Mouse (Mus musculus): Measurements from ENCODE around the gene Fgf23. TPM values are rescaled to one million over a fixed set of nuclear protein-coding genes. Genes with fewer than 3 reads are reported as not detected.
A peak's percentile ranks its signal among the peaks of the same experiment; 100 is the strongest.

Gene Fgf23
- polyA plus RNA-seq, 1 experiment from 2014 or later = 0.18 TPM

GRCm38 (mm10) chr6:127105107-127105506 is 32.4 kb downstream of the Fgf23 start:
- H3K9me3 ChIP-seq (ENCODE audit: control insufficient read depth, low read length) = no peaks in the 10 kb centered on the region
- H3K4me2 ChIP-seq (ENCODE audit: low read length) = no peak overlapping the region
- ATAC-seq (ENCODE audit: insufficient number of reproducible peaks, insufficient read depth, low FRiP score, low read depth) = no peak
- H3K4me3 ChIP-seq (ENCODE audit: control insufficient read depth in 1 of 2, insufficient read depth in 1 of 2, low read depth in 1 of 2, low read length in 2 of 2) = no peak overlapping the region
- H3K27me3 ChIP-seq (ENCODE audit: control insufficient read depth, insufficient read depth, low read length) = no peaks in the 10 kb centered on the region
- peaks cover 7 to 19% of the 10 kb centered on the region in 2 experiments for H3K4me1 ChIP-seq (ENCODE audit: control insufficient read depth in 2 of 2, insufficient read depth in 2 of 2, low read length in 2 of 2)
- 62% methylated on average over 6 of the region's 6 CpGs for WGBS
- H3K9ac ChIP-seq (ENCODE audit: low read length) = no peak overlapping the region
- no peak overlapping the region for H3K27ac ChIP-seq (replicated peaks in 1 of 2; ENCODE audit: control insufficient read depth in 1 of 2, insufficient read depth in 1 of 2, low read depth in 2 of 2, low read length in 2 of 2)
- H3K36me3 ChIP-seq (ENCODE audit: control insufficient read depth, insufficient read depth, low read length) = peaks cover 16% of the 10 kb centered on the region

DNA sequence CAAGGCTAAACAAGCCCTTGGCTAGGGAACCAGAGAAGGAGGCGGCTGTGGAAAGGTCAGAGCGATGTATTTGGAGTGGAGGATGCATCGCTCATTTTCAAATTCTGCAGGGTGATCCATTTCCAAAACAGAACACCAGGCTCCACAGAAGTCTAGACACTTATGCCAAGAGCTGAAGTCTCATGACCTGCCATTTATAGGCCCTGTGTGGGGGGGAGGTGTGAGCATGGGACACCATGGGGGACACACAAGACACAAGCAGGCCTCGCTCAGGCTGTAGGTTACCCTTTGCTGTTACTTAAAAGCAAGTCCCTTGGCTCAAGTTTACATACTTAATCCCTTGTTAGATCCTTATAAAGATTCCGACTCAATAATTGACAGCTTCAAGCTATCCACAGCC is 33.5 kb downstream of the Fgf23 start:
- H3K27ac ChIP-seq (replicated peaks in 1 of 2; ENCODE audit: control insufficient read depth in 1 of 2, insufficient read depth in 1 of 2, low read depth in 2 of 2, low read length in 2 of 2) = 0 out of 4 replicates have a peak overlapping the region, but pooled peaks of 1 of the 2 experiments have one; percentile 19
- no peak overlapping the region for H3K4me2 ChIP-seq (ENCODE audit: low read length)
- no peak for ATAC-seq (ENCODE audit: insufficient number of reproducible peaks, insufficient read depth, low FRiP score, low read depth)
- H3K4me3 ChIP-seq (ENCODE audit: control insufficient read depth in 1 of 2, insufficient read depth in 1 of 2, low read depth in 1 of 2, low read length in 2 of 2) = no peak overlapping the region
- peaks cover 7 to 19% of the 10 kb centered on the region in 2 experiments for H3K4me1 ChIP-seq (ENCODE audit: control insufficient read depth in 2 of 2, insufficient read depth in 2 of 2, low read length in 2 of 2)
- no peak overlapping the region for H3K9ac ChIP-seq (ENCODE audit: low read length)
- H3K27me3 ChIP-seq (ENCODE audit: control insufficient read depth, insufficient read depth, low read length) = no peaks in the 10 kb centered on the region
- peaks cover 10% of the 10 kb centered on the region; the same call in 1 of the 2 replicates for H3K36me3 ChIP-seq (ENCODE audit: control insufficient read depth, insufficient read depth, low read length)
- 76% methylated on average over 5 of the region's 5 CpGs for WGBS
- no peaks in the 10 kb centered on the region for H3K9me3 ChIP-seq (ENCODE audit: control insufficient read depth, low read length)

GRCm38 (mm10) chr6:127106726-127107125 is 34.0 kb downstream of the Fgf23 start:
- H3K27me3 ChIP-seq (ENCODE audit: control insufficient read depth, insufficient read depth, low read length) = no peaks in the 10 kb centered on the region
- H3K4me3 ChIP-seq (ENCODE audit: control insufficient read depth in 1 of 2, insufficient read depth in 1 of 2, low read depth in 1 of 2, low read length in 2 of 2) = no peak overlapping the region
- no peak overlapping the region for H3K9ac ChIP-seq (ENCODE audit: low read length)
- no peaks in the 10 kb centered on the region for H3K9me3 ChIP-seq (ENCODE audit: control insufficient read depth, low read length)
- H3K36me3 ChIP-seq (ENCODE audit: control insufficient read depth, insufficient read depth, low read length) = peaks cover 4% of the 10 kb centered on the region; the same call in 1 of the 2 replicates
- 61% methylated on average over 5 of the region's 5 CpGs for WGBS
- ATAC-seq (ENCODE audit: insufficient number of reproducible peaks, insufficient read depth, low FRiP score, low read depth) = no peak
- H3K4me1 ChIP-seq (ENCODE audit: control insufficient read depth in 2 of 2, insufficient read depth in 2 of 2, low read length in 2 of 2) = peaks cover 7 to 19% of the 10 kb centered on the region in 2 experiments
- H3K4me2 ChIP-seq (ENCODE audit: low read length) = no peak overlapping the region
- H3K27ac ChIP-seq (replicated peaks in 1 of 2; ENCODE audit: control insufficient read depth in 1 of 2, insufficient read depth in 1 of 2, low read depth in 2 of 2, low read length in 2 of 2) = no peak overlapping the region

GRCm38 (mm10) chr6:127107413-127107812 is 34.7 kb downstream of the Fgf23 start:
- no peak for ATAC-seq (ENCODE audit: insufficient number of reproducible peaks, insufficient read depth, low FRiP score, low read depth)
- Histone ChIP-seq H3K4me1 (ENCODE audit: control insufficient read depth in 2 of 2, insufficient read depth in 2 of 2, low read length in 2 of 2) (peaks cover 7 to 19% of the 10 kb centered on the region in 2 experiments), H3K9me3 (ENCODE audit: control insufficient read depth, low read length) (no peaks in the 10 kb centered on the region), H3K9ac (ENCODE audit: low read length) (no peak overlapping the region), H3K4me3 (ENCODE audit: control insufficient read depth in 1 of 2, insufficient read depth in 1 of 2, low read depth in 1 of 2, low read length in 2 of 2) (no peak overlapping the region), H3K4me2 (ENCODE audit: low read length) (no peak overlapping the region), H3K27ac (replicated peaks in 1 of 2; ENCODE audit: control insufficient read depth in 1 of 2, insufficient read depth in 1 of 2, low read depth in 2 of 2, low read length in 2 of 2) (no peak overlapping the region), H3K27me3 (ENCODE audit: control insufficient read depth, insufficient read depth, low read length) (no peaks in the 10 kb centered on the region), H3K36me3 (ENCODE audit: control insufficient read depth, insufficient read depth, low read length) (0 out of 2 replicates have a peak, but pooled peaks cover 4% of the 10 kb centered on the region)

DNA sequence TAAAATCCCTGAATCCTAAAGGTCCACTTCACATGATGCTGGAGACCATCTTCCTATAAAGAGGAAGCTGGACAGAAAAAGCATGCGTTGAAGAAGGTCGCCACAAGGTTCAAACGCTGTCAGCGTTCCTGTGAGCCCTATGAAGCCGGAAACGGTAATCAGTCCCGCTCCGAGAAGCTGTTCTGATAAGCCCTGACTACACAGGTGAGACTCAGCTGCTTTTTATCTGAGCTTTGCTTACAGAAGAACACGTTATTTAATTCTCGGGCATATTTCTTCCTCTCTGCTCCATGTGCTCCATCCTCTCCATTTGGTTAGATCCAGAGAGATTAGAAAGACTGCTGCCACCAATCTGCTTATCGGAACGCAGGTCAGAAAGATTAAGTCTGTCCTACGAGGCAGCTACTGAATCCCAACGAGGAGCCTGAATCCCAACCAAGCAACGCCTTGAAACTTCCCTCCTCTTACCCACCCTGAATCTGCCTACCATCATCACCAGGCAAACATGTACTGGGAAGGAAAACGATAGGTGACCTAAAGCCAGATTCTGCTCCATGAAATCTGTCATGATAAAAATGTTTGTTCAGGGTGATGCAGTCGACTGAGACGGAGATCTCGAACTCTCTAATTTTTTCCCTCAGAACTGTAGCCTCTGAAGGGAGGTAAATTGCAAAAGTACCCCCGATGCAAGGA is 35.8 kb downstream of the Fgf23 start:
- H3K27ac ChIP-seq (replicated peaks in 1 of 2; ENCODE audit: control insufficient read depth in 1 of 2, insufficient read depth in 1 of 2, low read depth in 2 of 2, low read length in 2 of 2) = peak overlapping the region in 1 of 2 experiments; percentile 53; a peak in 1 of 4 replicates
- H3K4me2 ChIP-seq (ENCODE audit: low read length) = peak overlapping the region; percentile 95
- H3K9ac ChIP-seq (ENCODE audit: low read length) = peak overlapping the region; percentile 79
- no peaks in the 10 kb centered on the region for H3K9me3 ChIP-seq (ENCODE audit: control insufficient read depth, low read length)
- H3K4me3 ChIP-seq (ENCODE audit: control insufficient read depth in 1 of 2, insufficient read depth in 1 of 2, low read depth in 1 of 2, low read length in 2 of 2) = peak overlapping the region; percentile 58 to 71
- peaks cover 7 to 19% of the 10 kb centered on the region in 2 experiments for H3K4me1 ChIP-seq (ENCODE audit: control insufficient read depth in 2 of 2, insufficient read depth in 2 of 2, low read length in 2 of 2)
- no peaks in the 10 kb centered on the region for H3K27me3 ChIP-seq (ENCODE audit: control insufficient read depth, insufficient read depth, low read length)
- ATAC-seq (ENCODE audit: insufficient number of reproducible peaks, insufficient read depth, low FRiP score, low read depth) = no peak
- 9% methylated on average over 20 of the region's 20 CpGs for WGBS
- no peaks in the 10 kb centered on the region for H3K36me3 ChIP-seq (ENCODE audit: control insufficient read depth, insufficient read depth, low read length)

DNA sequence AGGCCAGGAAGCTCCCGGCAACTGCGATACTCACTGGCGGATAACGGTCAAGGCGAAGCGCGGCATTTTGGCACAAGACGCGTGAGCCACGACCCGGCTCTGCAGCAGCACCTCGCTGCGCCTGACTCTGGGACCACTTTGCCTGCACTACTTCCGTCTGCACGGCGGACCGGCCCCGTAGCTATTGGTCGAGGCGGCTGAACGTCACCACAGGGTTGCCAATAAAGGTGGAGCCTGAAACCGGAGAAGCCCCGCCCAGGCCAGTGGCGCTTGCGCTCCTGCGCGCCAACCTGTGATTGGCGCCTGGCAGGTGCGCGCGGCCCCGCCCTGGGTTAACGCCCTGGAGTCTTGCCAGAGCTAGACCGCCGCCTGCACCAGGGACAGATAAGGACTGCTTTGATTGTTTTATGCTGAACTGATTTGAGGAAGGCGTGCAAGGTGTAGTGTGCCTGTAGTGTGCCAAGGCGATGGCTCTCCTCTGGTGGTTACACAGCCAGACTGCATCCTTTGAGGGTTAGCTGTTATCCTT is 36.8 kb downstream of the Fgf23 start, which contains the start of gene Tigar:
Gene Tigar (minus strand): TSS at position 156 of the 529 bp plus-strand sequence.
- peak within 1 kb of the TSS; percentile 58 to 71 for H3K4me3 ChIP-seq (ENCODE audit: control insufficient read depth in 1 of 2, insufficient read depth in 1 of 2, low read depth in 1 of 2, low read length in 2 of 2)
- no peaks in the 10 kb centered on the region for H3K9me3 ChIP-seq (ENCODE audit: control insufficient read depth, low read length)
- whole genome bisulfite sequencing = under 1% methylated on average over 37 of the region's 37 CpGs
- H3K9ac ChIP-seq (ENCODE audit: low read length) = peak within 1 kb of the TSS; percentile 79
- H3K4me1 ChIP-seq (ENCODE audit: control insufficient read depth in 2 of 2, insufficient read depth in 2 of 2, low read length in 2 of 2) = peaks cover 7 to 19% of the 10 kb centered on the region in 2 experiments
- peak within 1 kb of the TSS in 1 of 2 experiments; percentile 53; a peak in 1 of 4 replicates for H3K27ac ChIP-seq (replicated peaks in 1 of 2; ENCODE audit: control insufficient read depth in 1 of 2, insufficient read depth in 1 of 2, low read depth in 2 of 2, low read length in 2 of 2)
- peak; percentile 99 for ATAC-seq (ENCODE audit: insufficient number of reproducible peaks, insufficient read depth, low FRiP score, low read depth)
- no peaks in the 10 kb centered on the region for H3K36me3 ChIP-seq (ENCODE audit: control insufficient read depth, insufficient read depth, low read length)
- peak within 1 kb of the TSS; percentile 95 for H3K4me2 ChIP-seq (ENCODE audit: low read length)
- H3K27me3 ChIP-seq (ENCODE audit: control insufficient read depth, insufficient read depth, low read length) = no peaks in the 10 kb centered on the region

GRCm38 (mm10) chr6:127114753-127115456 is 42.2 kb downstream of the Fgf23 start:
- H3K27me3 ChIP-seq (ENCODE audit: control insufficient read depth, insufficient read depth, low read length) = no peaks in the 10 kb centered on the region
- H3K4me3 ChIP-seq (ENCODE audit: control insufficient read depth in 1 of 2, insufficient read depth in 1 of 2, low read depth in 1 of 2, low read length in 2 of 2) = no peak overlapping the region
- 67% methylated on average over 23 of the region's 23 CpGs for WGBS
- no peaks in the 10 kb centered on the region for H3K4me1 ChIP-seq (ENCODE audit: control insufficient read depth in 2 of 2, insufficient read depth in 2 of 2, low read length in 2 of 2)
- no peak for ATAC-seq (ENCODE audit: insufficient number of reproducible peaks, insufficient read depth, low FRiP score, low read depth)
- no peaks in the 10 kb centered on the region for H3K9me3 ChIP-seq (ENCODE audit: control insufficient read depth, low read length)
- H3K4me2 ChIP-seq (ENCODE audit: low read length) = no peak overlapping the region
- H3K36me3 ChIP-seq (ENCODE audit: control insufficient read depth, insufficient read depth, low read length) = no peaks in the 10 kb centered on the region
- H3K9ac ChIP-seq (ENCODE audit: low read length) = no peak overlapping the region
- no peak overlapping the region for H3K27ac ChIP-seq (replicated peaks in 1 of 2; ENCODE audit: control insufficient read depth in 1 of 2, insufficient read depth in 1 of 2, low read depth in 2 of 2, low read length in 2 of 2)

Data from heart, embryonic 14.5 days (tissue).